Mouse (Mus musculus) layer of hippocampus, adult 9-11 months (tissue): ENCODE results near the gene Aldob.

Experiments
- DNase-seq: peaks from one replicate; pipeline ENCODE4 v3.0.0; 2022

Gene Aldob

GRCm38 (mm10) chr4:49549383-49549782 is at the start of gene Aldob:
Gene Aldob, minus strand, starts transcription at chr4:49549546.
- DNase-seq: no peak

- peak; percentile 74 for DNase-seq
These were observed 48.1 kb upstream of the Aldob start, which contains the start of gene Tmem246 for GRCm38 (mm10) chr4:49597183-49598100. Gene Tmem246, minus strand, starts transcription at chr4:49597876.

- DNase-seq: no peak
These were observed 47.5 kb upstream of the Aldob start for GRCm38 (mm10) chr4:49596846-49597182.

- no peak for DNase-seq
These were observed 40.8 kb upstream of the Aldob start for GRCm38 (mm10) chr4:49590152-49590551.

- DNase-seq: no peak
These were observed 37.5 kb upstream of the Aldob start for GRCm38 (mm10) chr4:49586811-49587210.

GRCm38 (mm10) chr4:49585524-49586101 is 36.3 kb upstream of the Aldob start:
- peak; percentile 48 for DNase-seq

- DNase-seq: peak; percentile 15
These were observed 34.9 kb upstream of the Aldob start for GRCm38 (mm10) chr4:49583965-49584831.

- no peak for DNase-seq
These were observed 31.9 kb upstream of the Aldob start for GRCm38 (mm10) chr4:49581256-49581655.

- no peak for DNase-seq
These were observed 22.8 kb upstream of the Aldob start for GRCm38 (mm10) chr4:49572194-49572593.

GRCm38 (mm10) chr4:49567613-49568012 is 18.3 kb upstream of the Aldob start:
- peak; percentile 77 for DNase-seq

- DNase-seq: peak; percentile 18
These were observed 10.8 kb upstream of the Aldob start for GRCm38 (mm10) chr4:49559915-49560772.

- no peak for DNase-seq
These were observed 8.8 kb upstream of the Aldob start for GRCm38 (mm10) chr4:49558181-49558580.

GRCm38 (mm10) chr4:49557375-49557774 is 8.0 kb upstream of the Aldob start:
- DNase-seq: no peak

- DNase-seq: no peak
These were observed 4.0 kb upstream of the Aldob start for GRCm38 (mm10) chr4:49553380-49553779.

GRCm38 (mm10) chr4:49547544-49548219 is 1.7 kb downstream of the Aldob start:
- no peak for DNase-seq

GRCm38 (mm10) chr4:49546873-49547543 is 2.3 kb downstream of the Aldob start:
- no peak for DNase-seq

- no peak for DNase-seq
These were observed 3.3 kb downstream of the Aldob start for GRCm38 (mm10) chr4:49546026-49546425.

GRCm38 (mm10) chr4:49540966-49541365 is 8.4 kb downstream of the Aldob start:
- DNase-seq: no peak

- no peak for DNase-seq
These were observed 9.7 kb downstream of the Aldob start for GRCm38 (mm10) chr4:49539665-49540064.

GRCm38 (mm10) chr4:49536671-49537070 is 12.7 kb downstream of the Aldob start:
- DNase-seq: no peak

GRCm38 (mm10) chr4:49535675-49536294 is 13.6 kb downstream of the Aldob start:
- DNase-seq: no peak
